Mouse (Mus musculus): Measurements from ENCODE around the gene Rab1b. TPM values are rescaled to one million over a fixed set of nuclear protein-coding genes. Genes with fewer than 3 reads are reported as not detected.

Gene Rab1b
- polyA plus RNA-seq, 1 experiment from 2014 or later = 286 TPM

- Histone ChIP-seq H3K9ac (ENCODE audit: low read depth, low read length) (no peak overlapping the region), H3K27ac (ENCODE audit: low read depth, low read length) (peak overlapping the region; percentile 83; the same call in 1 of the 2 replicates), H3K4me2 (replicated peaks; ENCODE audit: low read depth, low read length) (no peak overlapping the region; the same call in 1 of the 2 replicates), H3K4me3 (ENCODE audit: low read length) (no peak overlapping the region), H3K27me3 (ENCODE audit: control insufficient read depth, insufficient read depth, low read length) (no peaks in the 10 kb centered on the region), H3K4me1 (ENCODE audit: control insufficient read depth, insufficient read depth, low read length) (peaks cover 22% of the 10 kb centered on the region), H3K36me3 (ENCODE audit: control insufficient read depth, insufficient read depth, low read length) (peaks cover 57% of the 10 kb centered on the region), H3K9me3 (ENCODE audit: control insufficient read depth, low read length) (no peaks in the 10 kb centered on the region)
- ATAC-seq (ENCODE audit: low FRiP score, low TSS enrichment) = peak; percentile 21
- WGBS = 25% methylated on average over 5 of the region's 5 CpGs
Measured at GRCm38 (mm10) chr19:5108271-5108575, 1.4 kb upstream of the Rab1b start.

GRCm38 (mm10) chr19:5107556-5108270 lies 841 bp upstream of the Rab1b start:
- peaks cover 61% of the 10 kb centered on the region for H3K36me3 ChIP-seq (ENCODE audit: control insufficient read depth, insufficient read depth, low read length)
- peak overlapping the region; percentile 1; the same call in 1 of the 2 replicates for H3K4me3 ChIP-seq (ENCODE audit: low read length)
- ATAC-seq (ENCODE audit: low FRiP score, low TSS enrichment) = peak; percentile 7; the same call in 1 of the 2 replicates
- peak overlapping the region; percentile 83 for H3K27ac ChIP-seq (ENCODE audit: low read depth, low read length)
- no peaks in the 10 kb centered on the region for H3K9me3 ChIP-seq (ENCODE audit: control insufficient read depth, low read length)
- no peaks in the 10 kb centered on the region for H3K27me3 ChIP-seq (ENCODE audit: control insufficient read depth, insufficient read depth, low read length)
- no peak overlapping the region for H3K4me2 ChIP-seq (replicated peaks; ENCODE audit: low read depth, low read length)
- 72% methylated on average over 18 of the region's 18 CpGs for WGBS
- H3K9ac ChIP-seq (ENCODE audit: low read depth, low read length) = no peak overlapping the region; the same call in 1 of the 2 replicates
- H3K4me1 ChIP-seq (ENCODE audit: control insufficient read depth, insufficient read depth, low read length) = peaks cover 22% of the 10 kb centered on the region

GRCm38 (mm10) chr19:5106074-5106473 lies 798 bp downstream of the Rab1b start:
- Histone ChIP-seq H3K9me3 (ENCODE audit: control insufficient read depth, low read length) (no peaks in the 10 kb centered on the region), H3K4me2 (replicated peaks; ENCODE audit: low read depth, low read length) (peak overlapping the region; percentile 91), H3K27me3 (ENCODE audit: control insufficient read depth, insufficient read depth, low read length) (no peaks in the 10 kb centered on the region), H3K36me3 (ENCODE audit: control insufficient read depth, insufficient read depth, low read length) (peaks cover 61% of the 10 kb centered on the region), H3K4me1 (ENCODE audit: control insufficient read depth, insufficient read depth, low read length) (peaks cover 22% of the 10 kb centered on the region), H3K4me3 (ENCODE audit: low read length) (peak overlapping the region; percentile 86), H3K27ac (ENCODE audit: low read depth, low read length) (peak overlapping the region; percentile 91), H3K9ac (ENCODE audit: low read depth, low read length) (peak overlapping the region; percentile 84)
- no peak for ATAC-seq (ENCODE audit: low FRiP score, low TSS enrichment)
- WGBS = 6% methylated on average over 9 of the region's 9 CpGs

- Histone ChIP-seq H3K27ac (ENCODE audit: low read depth, low read length) (no peak within 1 kb of the TSS), H3K4me1 (ENCODE audit: control insufficient read depth, insufficient read depth, low read length) (peaks cover 38% of the 10 kb centered on the region), H3K36me3 (ENCODE audit: control insufficient read depth, insufficient read depth, low read length) (peaks cover 47% of the 10 kb centered on the region), H3K4me2 (replicated peaks; ENCODE audit: low read depth, low read length) (peak within 1 kb of the TSS; percentile 100), H3K9me3 (ENCODE audit: control insufficient read depth, low read length) (no peaks in the 10 kb centered on the region), H3K4me3 (ENCODE audit: low read length) (peak within 1 kb of the TSS; percentile 65), H3K27me3 (ENCODE audit: control insufficient read depth, insufficient read depth, low read length) (no peaks in the 10 kb centered on the region), H3K9ac (ENCODE audit: low read depth, low read length) (peak within 1 kb of the TSS; percentile 81)
- WGBS = 3% methylated on average over 41 of the region's 48 CpGs
- ATAC-seq (ENCODE audit: low FRiP score, low TSS enrichment) = peak; percentile 65
Measured at GRCm38 (mm10) chr19:5098363-5099143, 8.3 kb downstream of the Rab1b start, which contains the start of gene Cnih2. Cnih2 (minus strand) TSS chr19:5098521.

GRCm38 (mm10) chr19:5097521-5098362 lies 9.1 kb downstream of the Rab1b start:
- no peaks in the 10 kb centered on the region for H3K9me3 ChIP-seq (ENCODE audit: control insufficient read depth, low read length)
- no peaks in the 10 kb centered on the region for H3K27me3 ChIP-seq (ENCODE audit: control insufficient read depth, insufficient read depth, low read length)
- peak overlapping the region; percentile 81 for H3K9ac ChIP-seq (ENCODE audit: low read depth, low read length)
- H3K4me1 ChIP-seq (ENCODE audit: control insufficient read depth, insufficient read depth, low read length) = peaks cover 38% of the 10 kb centered on the region
- H3K4me2 ChIP-seq (replicated peaks; ENCODE audit: low read depth, low read length) = peak overlapping the region; percentile 100
- WGBS = 3% methylated on average over 29 of the region's 31 CpGs
- H3K27ac ChIP-seq (ENCODE audit: low read depth, low read length) = no peak overlapping the region
- peaks cover 45% of the 10 kb centered on the region for H3K36me3 ChIP-seq (ENCODE audit: control insufficient read depth, insufficient read depth, low read length)
- peak; percentile 15 for ATAC-seq (ENCODE audit: low FRiP score, low TSS enrichment)
- peak overlapping the region; percentile 65 for H3K4me3 ChIP-seq (ENCODE audit: low read length)

GRCm38 (mm10) chr19:5095887-5096474 lies 10.9 kb downstream of the Rab1b start:
- ATAC-seq (ENCODE audit: low FRiP score, low TSS enrichment) = no peak
- no peak overlapping the region; the same call in 1 of the 2 replicates for H3K4me2 ChIP-seq (replicated peaks; ENCODE audit: low read depth, low read length)
- peaks cover 38% of the 10 kb centered on the region for H3K4me1 ChIP-seq (ENCODE audit: control insufficient read depth, insufficient read depth, low read length)
- no peaks in the 10 kb centered on the region for H3K9me3 ChIP-seq (ENCODE audit: control insufficient read depth, low read length)
- peaks cover 43% of the 10 kb centered on the region for H3K36me3 ChIP-seq (ENCODE audit: control insufficient read depth, insufficient read depth, low read length)
- WGBS = 17% methylated on average over 9 of the region's 9 CpGs
- H3K4me3 ChIP-seq (ENCODE audit: low read length) = no peak overlapping the region
- H3K27me3 ChIP-seq (ENCODE audit: control insufficient read depth, insufficient read depth, low read length) = no peaks in the 10 kb centered on the region
- H3K27ac ChIP-seq (ENCODE audit: low read depth, low read length) = no peak overlapping the region
- no peak overlapping the region for H3K9ac ChIP-seq (ENCODE audit: low read depth, low read length)

GRCm38 (mm10) chr19:5094746-5095417 lies 12.0 kb downstream of the Rab1b start:
- H3K27me3 ChIP-seq (ENCODE audit: control insufficient read depth, insufficient read depth, low read length) = no peaks in the 10 kb centered on the region
- H3K9me3 ChIP-seq (ENCODE audit: control insufficient read depth, low read length) = no peaks in the 10 kb centered on the region
- no peak overlapping the region for H3K4me3 ChIP-seq (ENCODE audit: low read length)
- H3K4me1 ChIP-seq (ENCODE audit: control insufficient read depth, insufficient read depth, low read length) = peaks cover 38% of the 10 kb centered on the region
- H3K27ac ChIP-seq (ENCODE audit: low read depth, low read length) = no peak overlapping the region
- H3K4me2 ChIP-seq (replicated peaks; ENCODE audit: low read depth, low read length) = no peak overlapping the region
- 43% methylated on average over 11 of the region's 11 CpGs for WGBS
- H3K36me3 ChIP-seq (ENCODE audit: control insufficient read depth, insufficient read depth, low read length) = peaks cover 39% of the 10 kb centered on the region
- ATAC-seq (ENCODE audit: low FRiP score, low TSS enrichment) = no peak
- no peak overlapping the region for H3K9ac ChIP-seq (ENCODE audit: low read depth, low read length)

- Histone ChIP-seq H3K9ac (ENCODE audit: low read depth, low read length) (no peak overlapping the region), H3K27me3 (ENCODE audit: control insufficient read depth, insufficient read depth, low read length) (no peaks in the 10 kb centered on the region), H3K27ac (ENCODE audit: low read depth, low read length) (no peak overlapping the region), H3K4me2 (replicated peaks; ENCODE audit: low read depth, low read length) (no peak overlapping the region), H3K9me3 (ENCODE audit: control insufficient read depth, low read length) (no peaks in the 10 kb centered on the region), H3K36me3 (ENCODE audit: control insufficient read depth, insufficient read depth, low read length) (peaks cover 35% of the 10 kb centered on the region), H3K4me3 (ENCODE audit: low read length) (no peak overlapping the region), H3K4me1 (ENCODE audit: control insufficient read depth, insufficient read depth, low read length) (peaks cover 38% of the 10 kb centered on the region)
- peak; percentile 68 for ATAC-seq (ENCODE audit: low FRiP score, low TSS enrichment)
- 1% methylated on average over 21 of the region's 21 CpGs for WGBS
Measured at GRCm38 (mm10) chr19:5094243-5094632, 12.6 kb downstream of the Rab1b start.

Measured in kidney, embryonic 14.5 days (tissue).